Mouse (Mus musculus) bone marrow, adult 2 months (tissue): ENCODE results near the gene Minos1. TPM values are rescaled to one million over a fixed set of nuclear protein-coding genes. Genes with fewer than 3 reads are reported as not detected.

Source experiments
- H3K27ac ChIP-seq: fragments of 200-500 bp; 2 replicates; pipeline ENCODE4 v1.5.1; 2012; ENCODE audit warnings: low read depth, mild to moderate bottlenecking, control low read depth, inconsistent platforms, low read length; ENCODE audit not compliant: control insufficient read depth, poor library complexity, insufficient read depth
- H3K4me1 ChIP-seq: fragments of 200-500 bp; 2 replicates; pipeline ENCODE4 v1.6.1; 2011; ENCODE audit warnings: low read length; ENCODE audit not compliant: control insufficient read depth, insufficient read depth
- H3K4me3 ChIP-seq: fragments of 200-500 bp; replicated peaks from 2 replicates; pipeline ENCODE3; 2011; ENCODE audit warnings: mild to moderate bottlenecking, low read depth, low read length, control low read depth; ENCODE audit not compliant: control insufficient read depth
- CTCF ChIP-seq: fragments of 200-500 bp; IDR thresholded peaks from 2 replicates; pipeline ENCODE4 v1.5.1; 2011; ENCODE audit warnings: low read length, control low read depth; ENCODE audit not compliant: control insufficient read depth, insufficient read depth
- POLR2A ChIP-seq: fragments of 200-500 bp; IDR thresholded peaks from 2 replicates; pipeline ENCODE4 v1.6.1; 2011; ENCODE audit warnings: low read depth, mild to moderate bottlenecking, control low read depth, low read length, borderline replicate concordance; ENCODE audit not compliant: control insufficient read depth
- WGBS: fragments of 180-500 bp; shearing (Covaris S2); methylation state at CpG from one replicate; pipeline ENCODE4 v1.1.7; 2018; 5-methylcytosine and 5-hydroxymethylcytosine counted together
- polyA plus RNA-seq: library from polyadenylated mRNA; stranded (reverse); fragments of >200 nt; gene quantifications from 2 replicates; pipeline ENCODE4 v1.2.4, GENCODE M21; 2011; ENCODE audit warnings: low replicate concordance; ENCODE audit not compliant: missing spikeins, insufficient read depth, insufficient read length

Minos1 gene
- polyA plus RNA-seq = 135 and 195 TPM in 2 replicates

- Histone ChIP-seq H3K27ac (peak within 1 kb of the TSS; percentile 96), H3K4me1 (peaks cover 3% of the 10 kb centered on the region), H3K4me3 (peak within 1 kb of the TSS; percentile 100)
- TF ChIP-seq POLR2A (peak; percentile 90), CTCF (no peak)
- WGBS = under 1% methylated on average over 63 of the region's 63 CpGs
Observed at GRCm38 (mm10) chr4:139130701-139131549, at the start of gene Minos1. Gene Minos1, minus strand, starts transcription at chr4:139131113.

GRCm38 (mm10) chr4:139179731-139180625 is 49.1 kb upstream of the Minos1 start:
- TF ChIP-seq POLR2A = no peak
- TF ChIP-seq CTCF = no peak
- Histone ChIP-seq H3K4me3 (no peak overlapping the region), H3K27ac (no peak overlapping the region), H3K4me1 (no peaks in the 10 kb centered on the region)
- WGBS = 68% methylated on average over 17 of the region's 17 CpGs

DNA sequence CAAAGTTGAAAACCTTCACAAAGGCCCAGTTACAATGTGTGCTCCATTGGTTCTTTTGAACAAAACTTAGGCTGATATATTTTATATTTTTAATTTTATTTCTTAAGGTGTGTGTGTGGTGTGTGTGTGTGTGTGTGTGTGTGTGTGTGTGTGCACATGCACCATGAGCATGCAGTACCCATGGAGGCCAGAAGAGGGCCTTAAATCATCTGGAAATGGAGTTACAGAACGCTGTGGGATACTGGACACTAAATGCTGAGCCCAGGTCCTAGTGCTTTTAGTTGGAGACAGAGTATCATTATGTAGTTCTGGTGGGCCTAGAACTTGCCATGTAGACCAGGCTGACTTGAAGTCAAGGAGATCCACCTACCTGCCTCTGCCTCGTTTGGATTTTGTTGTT is 48.3 kb upstream of the Minos1 start:
- WGBS = 79% methylated on average over 2 of the region's 2 CpGs
- Histone ChIP-seq H3K27ac (no peak overlapping the region), H3K4me1 (no peaks in the 10 kb centered on the region), H3K4me3 (no peak overlapping the region)
- no peak for TF ChIP-seq POLR2A
- TF ChIP-seq CTCF = no peak

GRCm38 (mm10) chr4:139178377-139178776 is 47.5 kb upstream of the Minos1 start:
- no peak for TF ChIP-seq CTCF
- no peak for TF ChIP-seq POLR2A
- no peaks in the 10 kb centered on the region for H3K4me1 ChIP-seq
- no peak overlapping the region for H3K27ac ChIP-seq
- no peak overlapping the region for H3K4me3 ChIP-seq
- WGBS = 89% methylated on average over 11 of the region's 11 CpGs

DNA sequence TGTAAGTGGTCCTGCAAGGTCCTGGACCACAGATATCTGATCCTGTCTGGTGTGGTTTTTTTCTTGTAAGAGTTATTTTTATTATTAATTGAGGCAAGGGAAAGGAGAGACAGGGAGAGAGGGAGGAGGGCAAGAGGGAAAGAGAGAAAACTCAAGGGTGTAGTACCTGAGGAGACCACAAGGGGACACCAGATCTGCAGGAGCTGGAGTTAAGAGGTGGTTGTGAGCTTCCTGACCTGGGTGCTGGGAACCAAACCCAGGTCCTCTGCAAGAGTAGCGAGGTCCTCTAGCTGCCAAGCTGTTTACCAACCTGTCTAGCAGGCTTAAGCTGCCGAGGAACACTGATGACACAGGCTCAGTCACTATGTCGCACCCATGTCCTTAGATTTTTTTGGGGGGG is 47.0 kb upstream of the Minos1 start:
- WGBS = 93% methylated on average over 3 of the region's 3 CpGs
- TF ChIP-seq CTCF = no peak
- no peak for TF ChIP-seq POLR2A
- no peaks in the 10 kb centered on the region for H3K4me1 ChIP-seq
- H3K4me3 ChIP-seq = no peak overlapping the region
- H3K27ac ChIP-seq = no peak overlapping the region

DNA sequence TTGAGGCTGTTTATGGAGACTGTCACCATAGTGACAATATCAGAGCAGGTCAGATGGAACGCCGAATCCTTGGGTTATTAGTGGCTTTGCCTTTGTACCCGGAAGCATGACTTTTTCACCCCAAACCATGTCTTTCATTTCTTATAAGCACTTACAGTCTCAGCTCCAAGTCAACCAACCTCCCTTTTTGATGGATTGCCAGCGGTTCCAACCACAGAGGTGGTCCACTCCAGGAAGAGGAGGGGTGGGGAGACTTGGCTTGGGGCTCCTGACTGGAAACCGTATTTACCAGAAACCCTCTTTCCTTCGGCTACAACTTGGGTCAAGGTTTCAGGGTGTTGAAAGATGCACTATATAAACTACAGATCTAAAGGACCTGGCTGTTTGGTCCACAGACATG is 45.1 kb upstream of the Minos1 start:
- TF ChIP-seq POLR2A (no peak), CTCF (no peak)
- no peaks in the 10 kb centered on the region for H3K4me1 ChIP-seq
- 19% methylated on average over 6 of the region's 6 CpGs for WGBS
- no peak overlapping the region for H3K4me3 ChIP-seq
- no peak overlapping the region for H3K27ac ChIP-seq

DNA sequence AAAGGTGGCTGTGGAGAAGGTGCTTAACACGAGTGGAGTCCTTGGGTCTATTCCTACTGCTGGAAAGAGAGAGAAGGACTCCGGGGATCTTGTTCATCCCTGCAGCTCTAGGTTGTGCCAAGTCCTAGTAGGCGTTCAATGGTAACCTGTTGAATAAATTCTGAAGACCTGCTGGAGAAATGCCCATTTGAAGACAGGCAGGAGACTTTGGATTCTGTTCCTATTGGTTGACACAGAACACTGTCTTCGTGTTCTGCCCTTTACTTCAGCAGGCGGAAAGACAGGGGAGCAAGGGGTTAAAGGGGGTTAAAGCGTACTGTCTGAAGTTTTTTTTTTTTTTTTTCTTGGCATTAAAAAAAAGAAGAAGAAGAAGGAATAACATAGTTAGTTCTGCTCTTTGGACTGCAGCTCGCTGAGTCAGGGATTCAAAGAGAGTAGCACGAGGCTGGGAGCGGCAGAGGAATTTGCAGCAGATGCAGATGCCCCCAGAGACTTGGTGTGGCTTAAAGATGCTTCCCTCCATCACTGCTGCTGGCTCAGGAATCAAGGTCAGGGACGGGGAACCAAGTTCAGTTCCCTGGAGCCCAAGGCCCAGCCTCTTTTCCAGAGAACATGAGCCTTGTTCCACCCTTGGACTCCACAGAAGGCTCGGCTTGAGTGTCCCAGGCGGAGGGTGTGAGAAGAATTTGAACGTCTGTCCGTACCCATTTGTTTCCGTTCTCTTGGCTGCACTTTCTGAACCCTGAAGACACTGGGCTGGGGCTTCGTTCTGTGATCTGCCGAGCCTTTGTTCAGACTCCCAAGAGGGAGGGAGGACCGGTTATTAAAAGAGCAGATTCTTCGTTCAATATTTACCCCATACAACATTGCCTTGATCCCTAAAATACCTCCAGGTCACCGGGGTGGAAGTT is 44.4 kb upstream of the Minos1 start:
- 50% methylated on average over 20 of the region's 20 CpGs for WGBS
- TF ChIP-seq CTCF (no peak), POLR2A (no peak)
- H3K4me3 ChIP-seq = no peak overlapping the region
- no peak overlapping the region for H3K27ac ChIP-seq
- H3K4me1 ChIP-seq = no peaks in the 10 kb centered on the region
